Mouse (Mus musculus): ENCODE results near the gene Sdhb. TPM values are rescaled to one million over a fixed set of nuclear protein-coding genes. Genes with fewer than 3 reads are reported as not detected.

Gene Sdhb
- polyA plus RNA-seq, 1 experiment from 2014 or later, result 392 TPM

DNA sequence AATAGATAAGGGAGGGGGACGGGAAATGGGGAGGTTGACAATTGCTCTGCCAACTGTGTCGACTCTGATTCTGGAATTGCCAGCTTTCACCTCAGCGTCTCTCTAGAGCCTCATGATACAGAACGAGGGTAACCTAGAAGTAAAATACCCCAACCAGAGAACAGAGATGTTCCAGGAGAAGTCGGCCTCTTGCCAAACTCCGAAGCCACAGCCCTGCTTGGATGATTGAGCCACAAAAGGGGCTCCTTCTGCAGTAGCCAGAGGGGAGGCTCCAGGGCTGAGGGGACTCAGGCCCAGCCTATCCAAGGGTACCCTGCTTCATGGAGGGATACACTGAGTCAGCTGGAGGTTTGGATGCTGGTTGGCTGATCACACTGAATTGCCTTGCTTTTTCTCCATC is 2.7 kb upstream of the Sdhb start:
- Histone ChIP-seq H3K4me1 (ENCODE audit: insufficient read depth) (peaks cover 8% of the 10 kb centered on the region), H3K27ac (ENCODE audit: low read depth) (no peak overlapping the region), H3K9me3 (ENCODE audit: low read depth, low read length) (no peaks in the 10 kb centered on the region), H3K4me3 (ENCODE audit: low read depth, low read length) (no peak overlapping the region), H3K4me2 (no peak overlapping the region), H3K9ac (no peak overlapping the region), H3K27me3 (ENCODE audit: insufficient read depth, low read length) (no peaks in the 10 kb centered on the region), H3K36me3 (ENCODE audit: insufficient read depth) (no peaks in the 10 kb centered on the region)
- TF ChIP-seq CTCF (IDR thresholded peaks at IDR 0.05; ENCODE audit: low read depth), result no peak
- 53% methylated on average over 6 of the region's 6 CpGs for WGBS
- ATAC-seq (ENCODE audit: insufficient read depth) (no peak), DNase-seq (no peak)

DNA sequence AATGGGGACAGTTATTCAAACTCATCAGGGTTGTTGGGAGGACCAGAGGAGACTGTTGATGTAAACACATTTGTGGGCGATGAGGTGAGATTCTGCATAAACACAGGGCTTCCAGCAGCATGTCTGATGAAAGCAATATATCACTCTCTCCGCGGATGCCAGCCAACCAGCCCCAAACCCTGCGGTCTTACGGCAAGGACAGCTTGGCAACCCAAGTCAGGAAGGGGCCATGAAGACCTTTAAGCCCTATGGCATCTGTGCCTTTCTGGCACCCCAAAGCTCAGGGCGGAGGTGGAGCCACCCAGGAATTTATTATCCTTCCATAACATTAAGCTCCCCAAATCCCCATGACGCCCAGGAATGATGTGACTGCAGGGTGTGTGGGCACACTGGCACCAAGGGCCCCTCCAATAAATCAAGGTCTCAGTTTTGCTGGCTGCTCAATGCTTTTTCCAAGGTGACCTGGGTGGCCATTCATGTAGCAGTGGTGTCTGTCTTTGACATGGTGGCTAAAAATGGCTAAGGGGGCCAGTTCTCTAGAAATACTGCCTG is 1.8 kb upstream of the Sdhb start:
- no peaks in the 10 kb centered on the region for H3K9me3 ChIP-seq (ENCODE audit: low read depth, low read length)
- WGBS, result 60% methylated on average over 7 of the region's 7 CpGs

DNA sequence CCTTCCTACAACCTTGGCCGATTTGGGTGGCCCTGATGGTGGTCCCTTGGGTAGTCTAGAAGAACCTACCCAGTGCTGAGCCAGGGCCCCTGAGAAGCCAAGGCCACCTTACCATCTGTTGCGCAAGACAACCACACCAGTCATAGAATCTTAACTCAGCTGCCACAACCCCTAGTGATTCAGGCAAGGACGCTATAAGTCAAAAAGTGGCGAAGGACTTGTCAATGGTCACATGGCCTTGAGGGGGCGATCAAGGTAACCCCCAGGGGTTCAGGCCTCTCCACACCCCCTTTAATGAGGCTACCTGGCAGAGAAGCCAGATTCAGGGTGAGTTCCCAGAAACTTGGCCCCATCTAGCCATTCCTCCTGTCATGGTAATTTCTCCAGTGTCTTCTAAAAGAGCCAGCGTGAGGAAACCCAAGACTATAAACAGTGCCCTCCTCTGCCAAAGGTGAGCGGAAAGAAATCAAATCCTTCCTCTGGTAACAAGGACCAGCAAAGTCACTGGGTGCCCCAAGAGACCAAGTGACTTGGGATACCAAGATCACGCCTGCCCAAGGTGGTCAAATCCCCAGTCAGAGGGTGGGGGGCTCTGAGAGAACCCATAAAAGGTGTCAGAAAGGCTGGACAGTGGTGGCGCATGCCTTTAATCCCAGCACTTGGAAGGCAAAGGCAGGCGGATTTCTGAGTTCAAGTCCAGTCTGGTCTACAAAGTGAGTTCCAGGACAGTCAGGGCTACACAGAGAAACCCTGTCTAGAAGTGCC is 1.1 kb upstream of the Sdhb start:
- 77% methylated on average over 10 of the region's 10 CpGs for WGBS
- Histone ChIP-seq H3K27ac (ENCODE audit: low read depth) (no peak overlapping the region), H3K9ac (no peak overlapping the region), H3K4me1 (ENCODE audit: insufficient read depth) (peaks cover 8% of the 10 kb centered on the region), H3K27me3 (ENCODE audit: insufficient read depth, low read length) (no peaks in the 10 kb centered on the region), H3K4me2 (peak overlapping the region; percentile 95), H3K36me3 (ENCODE audit: insufficient read depth) (no peaks in the 10 kb centered on the region), H3K4me3 (ENCODE audit: low read depth, low read length) (no peak overlapping the region), H3K9me3 (ENCODE audit: low read depth, low read length) (no peaks in the 10 kb centered on the region)
- no peak for TF ChIP-seq CTCF (IDR thresholded peaks at IDR 0.05; ENCODE audit: low read depth)
- no peak for DNase-seq
- no peak for ATAC-seq (ENCODE audit: insufficient read depth)

More for the DNA sequence above, 1.8 kb upstream of the Sdhb start:
- Histone ChIP-seq H3K4me2 (no peak overlapping the region), H3K9ac (no peak overlapping the region), H3K4me3 (ENCODE audit: low read depth, low read length) (no peak overlapping the region), H3K27me3 (ENCODE audit: insufficient read depth, low read length) (no peaks in the 10 kb centered on the region), H3K27ac (ENCODE audit: low read depth) (no peak overlapping the region), H3K4me1 (ENCODE audit: insufficient read depth) (peaks cover 8% of the 10 kb centered on the region), H3K36me3 (ENCODE audit: insufficient read depth) (no peaks in the 10 kb centered on the region)
- DNase-seq (no peak), ATAC-seq (ENCODE audit: insufficient read depth) (no peak)
- TF ChIP-seq CTCF (IDR thresholded peaks at IDR 0.05; ENCODE audit: low read depth), result no peak

DNA sequence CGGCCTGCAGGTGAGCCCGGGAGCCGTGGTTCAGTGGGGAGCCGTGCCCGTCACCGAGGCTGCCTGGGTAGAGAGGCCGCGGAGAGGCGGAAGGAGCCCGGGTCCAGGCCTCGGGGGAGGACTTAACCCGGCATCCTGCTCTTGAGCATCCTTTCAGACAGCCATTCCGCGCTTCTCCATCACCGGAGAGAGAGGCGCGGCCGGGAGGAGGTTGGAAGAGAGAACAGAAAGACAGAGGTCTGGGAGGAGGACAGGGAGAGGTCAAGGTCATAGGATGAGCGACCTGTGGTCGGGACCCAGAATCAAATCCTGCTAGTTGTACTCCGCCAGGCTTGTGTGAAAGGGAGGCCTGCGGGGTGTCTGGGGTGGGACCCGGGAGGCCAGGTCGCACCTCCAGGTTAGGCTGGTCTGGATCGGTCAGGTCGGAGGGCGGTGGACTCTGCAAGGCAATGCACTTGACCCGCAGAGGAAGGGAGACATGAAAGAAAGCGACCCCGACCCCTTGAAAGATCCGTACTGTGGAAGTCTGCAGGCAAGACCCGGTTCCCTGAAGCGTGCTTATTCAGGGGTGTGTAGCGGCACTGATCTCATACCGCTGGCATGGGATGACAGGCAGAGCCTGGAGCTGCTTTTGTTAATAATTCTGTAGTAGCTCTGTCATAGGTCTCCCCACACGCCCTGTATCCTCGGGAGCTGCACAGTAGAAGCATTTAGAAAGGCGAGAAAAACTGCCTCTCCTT is 634 bp downstream of the Sdhb start:
- Histone ChIP-seq H3K27ac (ENCODE audit: low read depth) (peak overlapping the region; percentile 19; the same call in 1 of the 2 replicates), H3K9me3 (ENCODE audit: low read depth, low read length) (no peaks in the 10 kb centered on the region), H3K9ac (peak overlapping the region; percentile 74), H3K4me3 (ENCODE audit: low read depth, low read length) (peak overlapping the region; percentile 94), H3K4me2 (peak overlapping the region; percentile 95), H3K27me3 (ENCODE audit: insufficient read depth, low read length) (no peaks in the 10 kb centered on the region), H3K4me1 (ENCODE audit: insufficient read depth) (peaks cover 8% of the 10 kb centered on the region), H3K36me3 (ENCODE audit: insufficient read depth) (peaks cover 7% of the 10 kb centered on the region)
- ATAC-seq (ENCODE audit: insufficient read depth) (peak; percentile 3; the same call in 1 of the 2 replicates), DNase-seq (no peak)
- no peak for TF ChIP-seq CTCF (IDR thresholded peaks at IDR 0.05; ENCODE audit: low read depth)
- WGBS, result 1% methylated on average over 38 of the region's 38 CpGs

DNA sequence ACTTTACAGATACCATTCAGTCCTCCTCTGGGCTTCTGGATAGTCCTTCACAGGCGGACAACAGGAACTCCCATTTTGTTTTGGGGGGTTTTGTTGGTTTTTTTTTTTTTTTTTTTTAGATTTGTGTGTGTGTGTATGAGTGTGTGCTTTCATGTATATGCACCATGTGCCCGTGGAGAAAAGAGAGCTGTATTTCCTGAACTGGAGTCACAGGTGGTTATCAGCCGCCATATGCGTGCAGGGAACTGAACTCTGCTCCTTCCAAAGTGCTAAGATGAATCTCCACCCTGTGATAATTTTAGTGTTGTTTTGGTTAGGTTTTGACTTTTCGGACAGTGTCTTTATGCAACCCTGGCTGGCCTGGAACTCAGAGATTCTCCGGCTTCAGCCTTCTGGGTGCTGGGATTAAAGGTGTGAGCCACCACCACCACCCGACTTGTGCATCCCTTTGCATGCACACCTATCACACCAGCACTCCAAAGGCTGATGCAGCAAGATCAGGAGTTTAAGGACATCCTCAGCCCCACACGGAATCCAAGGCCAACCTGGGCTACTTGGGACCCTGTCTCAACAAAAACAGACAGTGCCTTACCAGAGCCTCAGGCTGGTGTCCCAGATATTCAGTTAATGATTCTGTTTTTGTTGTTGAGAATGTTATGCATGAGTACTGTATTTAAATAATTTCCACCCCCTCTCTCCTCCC is 1.4 kb downstream of the Sdhb start:
- Histone ChIP-seq H3K27me3 (ENCODE audit: insufficient read depth, low read length) (no peaks in the 10 kb centered on the region), H3K4me2 (peak overlapping the region; percentile 95), H3K9me3 (ENCODE audit: low read depth, low read length) (no peaks in the 10 kb centered on the region), H3K4me1 (ENCODE audit: insufficient read depth) (peaks cover 8% of the 10 kb centered on the region), H3K9ac (peak overlapping the region; percentile 74), H3K4me3 (ENCODE audit: low read depth, low read length) (peak overlapping the region; percentile 94), H3K36me3 (ENCODE audit: insufficient read depth) (peaks cover 10% of the 10 kb centered on the region), H3K27ac (ENCODE audit: low read depth) (no peak overlapping the region)
- DNase-seq, result no peak
- 70% methylated on average over 8 of the region's 8 CpGs for WGBS
- no peak for ATAC-seq (ENCODE audit: insufficient read depth)
- TF ChIP-seq CTCF (IDR thresholded peaks at IDR 0.05; ENCODE audit: low read depth), result no peak

DNA sequence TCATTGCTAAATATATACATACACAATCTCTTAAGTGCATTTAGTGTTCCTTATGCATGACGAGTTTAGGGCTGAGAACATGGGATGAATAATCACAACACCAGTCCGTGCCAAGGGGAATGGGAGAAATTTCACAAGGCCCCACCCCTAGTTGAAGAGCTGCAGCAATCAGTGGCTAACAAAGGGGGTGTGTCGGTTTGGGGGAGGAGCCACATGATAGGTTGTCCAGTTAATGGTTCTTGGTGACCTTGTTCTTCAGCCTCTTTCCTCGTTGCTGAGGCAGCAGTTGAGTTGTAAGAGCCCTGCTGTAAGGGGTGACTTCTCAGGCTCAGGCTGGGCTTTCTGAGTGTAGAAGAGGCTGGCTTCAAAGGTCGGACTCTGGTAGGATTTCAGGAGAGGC is 1.9 kb downstream of the Sdhb start:
- no peak for ATAC-seq (ENCODE audit: insufficient read depth)
- no peak for TF ChIP-seq CTCF (IDR thresholded peaks at IDR 0.05; ENCODE audit: low read depth)
- Histone ChIP-seq H3K36me3 (ENCODE audit: insufficient read depth) (peaks cover 16% of the 10 kb centered on the region), H3K27ac (ENCODE audit: low read depth) (no peak overlapping the region; the same call in 1 of the 2 replicates), H3K4me1 (ENCODE audit: insufficient read depth) (peaks cover 8% of the 10 kb centered on the region), H3K9me3 (ENCODE audit: low read depth, low read length) (no peaks in the 10 kb centered on the region), H3K4me3 (ENCODE audit: low read depth, low read length) (peak overlapping the region; percentile 94; the same call in 1 of the 2 replicates), H3K9ac (no peak overlapping the region; the same call in 1 of the 2 replicates), H3K27me3 (ENCODE audit: insufficient read depth, low read length) (no peaks in the 10 kb centered on the region), H3K4me2 (peak overlapping the region; percentile 95)
- peak; percentile 47 for DNase-seq
- WGBS, result 32% methylated on average over 5 of the region's 5 CpGs

Data from lung, embryonic 14.5 days (tissue).